Mouse (Mus musculus) midbrain, embryonic 13.5 days (tissue): ENCODE measurements around the gene G0s2. TPM values are rescaled to one million over a fixed set of nuclear protein-coding genes. Genes with fewer than 3 reads are reported as not detected.
"Not testable (repeated sequence)": the region's sequence is repeated elsewhere in the genome, so short reads cannot be mapped to it uniquely, and the experiment has no call there.

ENCODE experiments used
- ATAC-seq: fragments of 200-750 bp; cut with Nextera tagmentation; 2 replicates; pipeline ENCODE4 v1.8.0; 2017; ENCODE audit warnings: mild to moderate bottlenecking, moderate TSS enrichment, moderate library complexity
- H3K27ac ChIP-seq: fragments of 300-500 bp; sonication (generic); 2 replicates; pipeline ENCODE4 v1.5.1; 2015; ENCODE audit warnings: inconsistent platforms, mild to moderate bottlenecking, moderate library complexity
- H3K27me3 ChIP-seq: fragments of 300-500 bp; sonication (generic); 2 replicates; pipeline ENCODE4 v1.6.1; 2015; ENCODE audit warnings: mild to moderate bottlenecking, inconsistent platforms
- H3K36me3 ChIP-seq: fragments of 300-500 bp; sonication (generic); 2 replicates; pipeline ENCODE4 v1.6.1; 2015; ENCODE audit warnings: mild to moderate bottlenecking, inconsistent platforms
- H3K4me1 ChIP-seq: fragments of 300-500 bp; sonication (generic); replicated peaks from 2 replicates; pipeline ENCODE4 v1.6.1; 2015; ENCODE audit warnings: inconsistent platforms
- H3K4me2 ChIP-seq: fragments of 300-500 bp; sonication (generic); replicated peaks from 2 replicates; pipeline ENCODE4 v1.6.1; 2015; ENCODE audit warnings: moderate library complexity, mild to moderate bottlenecking, inconsistent platforms
- H3K4me3 ChIP-seq: fragments of 300-500 bp; sonication (generic); replicated peaks from 2 replicates; pipeline ENCODE4 v1.5.1; 2015; ENCODE audit warnings: mild to moderate bottlenecking, inconsistent platforms
- H3K9ac ChIP-seq: fragments of 300-500 bp; sonication (generic); replicated peaks from 2 replicates; pipeline ENCODE4 v1.6.1; 2015; ENCODE audit warnings: mild to moderate bottlenecking, inconsistent platforms
- H3K9me3 ChIP-seq: fragments of 300-500 bp; sonication (generic); 2 replicates; pipeline ENCODE4 v1.6.1; 2016; ENCODE audit warnings: mild to moderate bottlenecking, inconsistent platforms
- WGBS: fragments of 180-500 bp; shearing (Covaris S2); methylation state at CpG from one replicate; pipeline ENCODE4 v1.1.7; 2015; 5-methylcytosine and 5-hydroxymethylcytosine counted together
- polyA plus RNA-seq: library from polyadenylated mRNA; unstranded; fragments of >200 nt; fragmentation: Nextera tagmentation; extraction: Ambion mirVana; gene quantifications from 2 replicates; pipeline ENCODE4 v1.2.1, GENCODE M21; 2015

G0s2 gene
- polyA plus RNA-seq, 1 experiment from 2014 or later = 7.7 TPM

- ATAC-seq = no peak
- WGBS = 76% methylated on average over 8 of the region's 8 CpGs
- H3K4me3 ChIP-seq = no peak overlapping the region
- no peak overlapping the region for H3K27ac ChIP-seq
- peaks cover 5% of the 10 kb centered on the region; the same call in 1 of the 2 replicates for H3K4me1 ChIP-seq
- no peaks in the 10 kb centered on the region for H3K27me3 ChIP-seq
- H3K9me3 ChIP-seq = no peaks in the 10 kb centered on the region
- H3K36me3 ChIP-seq = no peaks in the 10 kb centered on the region
- no peak overlapping the region for H3K4me2 ChIP-seq
- H3K9ac ChIP-seq = no peak overlapping the region
Measured at GRCm38 (mm10) chr1:193302093-193302405, 29.0 kb upstream of the G0s2 start.

- Histone ChIP-seq H3K36me3 (no peaks in the 10 kb centered on the region), H3K4me1 (peaks cover 5% of the 10 kb centered on the region; the same call in 1 of the 2 replicates), H3K9me3 (no peaks in the 10 kb centered on the region), H3K27ac (no peak overlapping the region), H3K4me2 (no peak overlapping the region), H3K9ac (no peak overlapping the region), H3K27me3 (no peaks in the 10 kb centered on the region), H3K4me3 (no peak overlapping the region)
- WGBS = 76% methylated on average over 6 of the region's 6 CpGs
- no peak for ATAC-seq
Measured at GRCm38 (mm10) chr1:193301216-193302092, 28.4 kb upstream of the G0s2 start.

- no peaks in the 10 kb centered on the region for H3K9me3 ChIP-seq
- H3K36me3 ChIP-seq = no peaks in the 10 kb centered on the region
- no peaks in the 10 kb centered on the region for H3K4me1 ChIP-seq
- H3K4me2 ChIP-seq = no peak overlapping the region
- no peak overlapping the region for H3K27ac ChIP-seq
- WGBS = 63% methylated on average over 1 of the region's 1 CpGs
- no peaks in the 10 kb centered on the region for H3K27me3 ChIP-seq
- H3K4me3 ChIP-seq = no peak overlapping the region
- ATAC-seq = no peak
- no peak overlapping the region for H3K9ac ChIP-seq
Measured at GRCm38 (mm10) chr1:193299995-193300394, 27.0 kb upstream of the G0s2 start.

GRCm38 (mm10) chr1:193298141-193298765 lies 25.2 kb upstream of the G0s2 start:
- no peak for ATAC-seq
- no peaks in the 10 kb centered on the region for H3K4me1 ChIP-seq
- no peak overlapping the region for H3K4me3 ChIP-seq
- no peak overlapping the region for H3K27ac ChIP-seq
- no peaks in the 10 kb centered on the region for H3K36me3 ChIP-seq
- no peaks in the 10 kb centered on the region for H3K27me3 ChIP-seq
- H3K4me2 ChIP-seq = no peak overlapping the region
- 76% methylated on average over 3 of the region's 3 CpGs for WGBS
- H3K9me3 ChIP-seq = no peaks in the 10 kb centered on the region
- H3K9ac ChIP-seq = no peak overlapping the region

GRCm38 (mm10) chr1:193295920-193296319 lies 22.9 kb upstream of the G0s2 start:
- no peak overlapping the region for H3K4me2 ChIP-seq
- no peaks in the 10 kb centered on the region for H3K27me3 ChIP-seq
- no peak overlapping the region for H3K4me3 ChIP-seq
- no peaks in the 10 kb centered on the region for H3K9me3 ChIP-seq
- H3K27ac ChIP-seq = no peak overlapping the region
- WGBS = 91% methylated on average over 5 of the region's 5 CpGs
- H3K9ac ChIP-seq = no peak overlapping the region
- H3K4me1 ChIP-seq = no peaks in the 10 kb centered on the region
- no peaks in the 10 kb centered on the region for H3K36me3 ChIP-seq
- ATAC-seq = no peak

- ATAC-seq = no peak
- Histone ChIP-seq H3K4me3 (no peak overlapping the region), H3K9ac (no peak overlapping the region), H3K4me1 (no peaks in the 10 kb centered on the region), H3K4me2 (no peak overlapping the region), H3K27ac (no peak overlapping the region), H3K9me3 (no peaks in the 10 kb centered on the region), H3K27me3 (no peaks in the 10 kb centered on the region), H3K36me3 (no peaks in the 10 kb centered on the region)
- 74% methylated on average over 3 of the region's 3 CpGs for WGBS
Measured at GRCm38 (mm10) chr1:193293926-193294325, 20.9 kb upstream of the G0s2 start.

- 73% methylated on average over 2 of the region's 2 CpGs for WGBS
- Histone ChIP-seq H3K4me3 (no peak overlapping the region), H3K27ac (no peak overlapping the region), H3K4me1 (no peaks in the 10 kb centered on the region), H3K9me3 (no peaks in the 10 kb centered on the region), H3K36me3 (no peaks in the 10 kb centered on the region), H3K9ac (no peak overlapping the region), H3K4me2 (no peak overlapping the region), H3K27me3 (no peaks in the 10 kb centered on the region)
- no peak for ATAC-seq
Measured at GRCm38 (mm10) chr1:193293039-193293438, 20.0 kb upstream of the G0s2 start.

GRCm38 (mm10) chr1:193290686-193291085 lies 17.7 kb upstream of the G0s2 start:
- no peak for ATAC-seq
- Histone ChIP-seq H3K27ac (no peak overlapping the region), H3K4me1 (no peaks in the 10 kb centered on the region), H3K9me3 (no peaks in the 10 kb centered on the region), H3K4me3 (no peak overlapping the region), H3K36me3 (no peaks in the 10 kb centered on the region), H3K9ac (no peak overlapping the region), H3K4me2 (no peak overlapping the region), H3K27me3 (no peaks in the 10 kb centered on the region)

- ATAC-seq = no peak
- WGBS = 91% methylated on average over 5 of the region's 5 CpGs
- H3K27ac ChIP-seq = no peak overlapping the region
Measured at GRCm38 (mm10) chr1:193289914-193290313, 16.9 kb upstream of the G0s2 start.

GRCm38 (mm10) chr1:193289076-193289475 lies 16.1 kb upstream of the G0s2 start:
- Histone ChIP-seq H3K9me3 (no peaks in the 10 kb centered on the region; the same call in 1 of the 2 replicates), H3K4me2 (no peak overlapping the region), H3K36me3 (no peaks in the 10 kb centered on the region), H3K27me3 (no peaks in the 10 kb centered on the region), H3K9ac (no peak overlapping the region), H3K4me1 (no peaks in the 10 kb centered on the region), H3K27ac (no peak overlapping the region), H3K4me3 (no peak overlapping the region)
- 95% methylated on average over 3 of the region's 3 CpGs for WGBS
- ATAC-seq = no peak

More at GRCm38 (mm10) chr1:193289914-193290313, 16.9 kb upstream of the G0s2 start:
- no peaks in the 10 kb centered on the region for H3K27me3 ChIP-seq
- H3K4me1 ChIP-seq = no peaks in the 10 kb centered on the region
- H3K9ac ChIP-seq = no peak overlapping the region
- H3K4me2 ChIP-seq = no peak overlapping the region
- H3K36me3 ChIP-seq = no peaks in the 10 kb centered on the region
- H3K4me3 ChIP-seq = no peak overlapping the region
- H3K9me3 ChIP-seq = no peaks in the 10 kb centered on the region; the same call in 1 of the 2 replicates

GRCm38 (mm10) chr1:193287578-193287977 lies 14.6 kb upstream of the G0s2 start:
- Histone ChIP-seq H3K27me3 (no peaks in the 10 kb centered on the region), H3K4me2 (no peak overlapping the region), H3K9ac (no peak overlapping the region), H3K27ac (no peak overlapping the region), H3K36me3 (no peaks in the 10 kb centered on the region), H3K4me1 (no peaks in the 10 kb centered on the region), H3K9me3 (no peaks in the 10 kb centered on the region; the same call in 1 of the 2 replicates), H3K4me3 (no peak overlapping the region)
- ATAC-seq = no peak
- WGBS = 90% methylated on average over 2 of the region's 2 CpGs

- not testable (repeated sequence) for ATAC-seq, H3K4me2 ChIP-seq, H3K9ac ChIP-seq, H3K27me3 ChIP-seq, H3K27ac ChIP-seq, H3K4me1 ChIP-seq, H3K4me3 ChIP-seq, H3K36me3 ChIP-seq, H3K9me3 ChIP-seq
- WGBS = 93% methylated on average over 3 of the region's 3 CpGs
Measured at GRCm38 (mm10) chr1:193285766-193286325, 12.8 kb upstream of the G0s2 start.
